Comparison of ENCODE assay signal across 10 mouse cellular contexts in the genomic region with DNA sequence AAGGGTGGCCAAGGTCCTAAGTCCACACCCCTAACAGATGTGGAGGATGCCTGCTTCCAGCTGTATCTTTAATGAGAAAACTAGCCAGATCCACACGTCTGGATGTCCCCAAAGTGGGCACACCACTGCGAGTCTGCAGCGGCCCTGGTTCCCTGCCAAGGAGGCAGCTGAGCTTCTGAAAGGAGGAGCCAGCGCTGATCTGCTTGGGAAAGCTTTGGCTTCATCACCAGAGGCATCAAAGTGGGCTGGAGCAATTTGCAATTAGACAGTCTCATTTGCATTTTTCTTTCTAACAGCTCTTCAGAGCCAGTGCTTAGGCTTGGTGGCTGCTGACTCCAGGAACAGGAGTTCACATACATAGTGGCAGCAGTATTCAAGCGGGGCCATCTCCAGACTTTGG. TPM values are rescaled to one million over a fixed set of nuclear protein-coding genes. Genes with fewer than 3 reads are reported as not detected.
DNase-seq lines count a peak whose midpoint lies in the region; ATAC-seq and TF ChIP-seq lines count a peak whose summit lies in the region.
"Had no signal": no experiment of that assay in that cellular context is flagged by ENCODE, and none has a peak within 500 bp of the region (broad histone marks: within the 10 kb centered on the region; RNA-seq: fewer than 3 reads in every experiment).

No protein-coding gene starts in this region.

- ATAC-seq in hindbrain, postnatal 0 days: peak; percentile 82
- ATAC-seq in midbrain, embryonic 16.5 days: peak; percentile 58

- TF ChIP-seq POLR2A in brain, embryonic 14.5 days (IDR thresholded peaks at IDR 0.05; ENCODE audit: borderline replicate concordance, extremely low read depth, insufficient read depth, insufficient read length, poor library complexity, severe bottlenecking): no peak

- DNase-seq in gastrocnemius, postnatal 25 days: peak; percentile 11
- DNase-seq in gastrocnemius, adult 18-20 months (ENCODE audit: low spot score): no peak
- peak; percentile 97 for DNase-seq in brain, embryonic 14.5 days (ENCODE audit: low read depth)
- DNase-seq in hindbrain, postnatal 0 days (ENCODE audit: low spot score): peak; percentile 90
- DNase-seq in adrenal gland, adult 8-10 months: no peak
- DNase-seq in ovary, postnatal 14 days (ENCODE audit: low spot score): no peak
- no peak for DNase-seq in adrenal gland, adult 2 months

- no peak for TF ChIP-seq CTCF in brain, embryonic 14.5 days (IDR thresholded peaks at IDR 0.05; ENCODE audit: borderline replicate concordance, extremely low read depth, insufficient read depth, insufficient read length)
- no peak for TF ChIP-seq CTCF in hindbrain, postnatal 0 days (IDR thresholded peaks at IDR 0.05; ENCODE audit: low read depth)

- H3K9ac ChIP-seq in hindbrain, postnatal 0 days (replicated peaks; ENCODE audit: low read length): no peak overlapping the region
- H3K9ac ChIP-seq in midbrain, embryonic 16.5 days (ENCODE audit: low read depth, low read length): no peak overlapping the region
- H3K9ac ChIP-seq: embryonic facial prominence, embryonic 12.5 days had no signal

- no peak overlapping the region for H3K4me2 ChIP-seq in hindbrain, postnatal 0 days (ENCODE audit: low read depth, low read length)
- H3K4me2 ChIP-seq in midbrain, embryonic 16.5 days (ENCODE audit: low read length): no peak overlapping the region
- H3K4me2 ChIP-seq: embryonic facial prominence, embryonic 12.5 days had no signal

- H3K27me3 ChIP-seq in hindbrain, postnatal 0 days (ENCODE audit: insufficient read depth, low read length): no peaks in the 10 kb centered on the region
- H3K27me3 ChIP-seq in midbrain, embryonic 16.5 days (ENCODE audit: control insufficient read depth, insufficient read depth, low read depth, low read length): no peaks in the 10 kb centered on the region
- H3K27me3 ChIP-seq: embryonic facial prominence, embryonic 12.5 days had no signal

- H3K4me3 ChIP-seq in hindbrain, postnatal 0 days (ENCODE audit: low read length): no peak overlapping the region
- no peak overlapping the region for H3K4me3 ChIP-seq in midbrain, embryonic 16.5 days (ENCODE audit: low read depth, low read length)
- H3K4me3 ChIP-seq: embryonic facial prominence, embryonic 12.5 days had no signal

- H3K36me3 ChIP-seq in hindbrain, postnatal 0 days (ENCODE audit: insufficient read depth, low read length): no peaks in the 10 kb centered on the region
- no peaks in the 10 kb centered on the region for H3K36me3 ChIP-seq in midbrain, embryonic 16.5 days (ENCODE audit: control insufficient read depth, insufficient read depth, low read length)
- H3K36me3 ChIP-seq: embryonic facial prominence, embryonic 12.5 days had no signal

- H3K4me1 ChIP-seq in hindbrain, postnatal 0 days (ENCODE audit: insufficient read depth, low read length): peaks cover 8% of the 10 kb centered on the region; the same call in 1 of the 2 replicates
- no peaks in the 10 kb centered on the region for H3K4me1 ChIP-seq in midbrain, embryonic 16.5 days (ENCODE audit: control insufficient read depth, insufficient read depth, low read length)

- no peaks in the 10 kb centered on the region for H3K9me3 ChIP-seq in hindbrain, postnatal 0 days (ENCODE audit: low read length)
- H3K9me3 ChIP-seq in midbrain, embryonic 16.5 days (replicated peaks; ENCODE audit: control insufficient read depth, low read length, poor library complexity, severe bottlenecking): no peaks in the 10 kb centered on the region
- H3K9me3 ChIP-seq: embryonic facial prominence, embryonic 12.5 days had no signal

- no peak overlapping the region for H3K27ac ChIP-seq in hindbrain, postnatal 0 days
- peak overlapping the region; percentile 38; the same call in 1 of the 2 replicates for H3K27ac ChIP-seq in midbrain, embryonic 16.5 days (ENCODE audit: low read length)
- H3K27ac ChIP-seq: embryonic facial prominence, embryonic 12.5 days had no signal

- 21% methylated on average over 5 of the region's 5 CpGs for WGBS in hindbrain, postnatal 0 days
- 36% methylated on average over 5 of the region's 5 CpGs for WGBS in midbrain, embryonic 16.5 days

RNA-seq across cellular contexts. Expression of a gene that starts 37.3 kb away (rescaled TPM):
- total RNA-seq in gastrocnemius, postnatal 25 days (2021): 1 to 10 TPM in 1 of 2 experiments, under 1 TPM in 1; 0.97 to 4.5 TPM
- 1 to 10 TPM in 1 of 2 experiments, under 1 TPM in 1; 1.00 to 1.3 TPM for total RNA-seq in gastrocnemius, adult 18-20 months (2021)
- polyA plus RNA-seq in brain, embryonic 14.5 days (2012; rRNA removed): 3.9 and 8.0 TPM in 2 replicates
- 22.4 and 22.8 TPM in 2 replicates for total RNA-seq in hindbrain, postnatal 0 days (2014; rRNA removed)
- polyA plus RNA-seq in hindbrain, postnatal 0 days (2015; fragmentation: Nextera tagmentation; extraction: Ambion mirVana): 7.0 and 7.5 TPM in 2 replicates
- polyA plus RNA-seq in midbrain, embryonic 16.5 days (2015; fragmentation: Nextera tagmentation; extraction: Ambion mirVana): 6.0 and 6.6 TPM in 2 replicates
- total RNA-seq in adrenal gland, adult 8-10 months (2022): 10 to 100 TPM in 1 of 4 experiments, 1 to 10 TPM in 3; 5.5 to 10.8 (median 7.0) TPM
- total RNA-seq in adrenal gland, adult 2 months (2021): 1 to 10 TPM; 5.0 to 5.4 TPM
- 1.4 TPM in 2 replicates for polyA plus RNA-seq in adrenal gland, adult 2 months (2012; rRNA removed)
- total RNA-seq: monocyte, adult 5-6 weeks had no signal

Comparison
In these comparisons a context has a peak if more than half of its experiments do, and no peak if none do; other contexts are left out.
1. DNase-seq: peak in gastrocnemius, postnatal 25 days (single experiment), brain, embryonic 14.5 days (single experiment) and hindbrain, postnatal 0 days (single experiment); none in gastrocnemius, adult 18-20 months (single experiment), adrenal gland, adult 8-10 months (single experiment), ovary, postnatal 14 days (single experiment) and adrenal gland, adult 2 months (single experiment).